Mouse (Mus musculus) ES-Bruce4 (cell line): ENCODE measurements around the gene Myo9b. TPM values are rescaled to one million over a fixed set of nuclear protein-coding genes. Genes with fewer than 3 reads are reported as not detected.
"Not testable (repeated sequence)": the region's sequence is repeated elsewhere in the genome, so short reads cannot be mapped to it uniquely, and the experiment has no call there.

ENCODE experiments used
- H3K27ac ChIP-seq: 2 replicates; pipeline ENCODE4 v1.5.1; 2012; ENCODE audit warnings: low read length, inconsistent platforms; ENCODE audit not compliant: insufficient read depth
- H3K27me3 ChIP-seq: 2 replicates; pipeline ENCODE4 v1.6.1; 2012; ENCODE audit warnings: mild to moderate bottlenecking, low read length, inconsistent platforms; ENCODE audit not compliant: control insufficient read depth, poor library complexity, insufficient read depth, severe bottlenecking
- H3K36me3 ChIP-seq: 2 replicates; pipeline ENCODE4 v1.6.1; 2012; ENCODE audit warnings: inconsistent platforms, mild to moderate bottlenecking, low read length, moderate library complexity; ENCODE audit not compliant: control insufficient read depth, poor library complexity, insufficient read depth, severe bottlenecking
- H3K4me1 ChIP-seq: one replicate; pipeline ENCODE4 v1.8.1; 2011; ENCODE audit warnings: low read length; ENCODE audit not compliant: control insufficient read depth, insufficient read depth
- H3K4me3 ChIP-seq: 2 replicates; pipeline ENCODE4 v1.5.1; 2011; ENCODE audit warnings: low read depth, mild to moderate bottlenecking, low read length
- H3K9ac ChIP-seq: 2 replicates; pipeline ENCODE4 v1.6.1; 2012; ENCODE audit warnings: low read depth, mild to moderate bottlenecking, inconsistent platforms; ENCODE audit not compliant: poor library complexity, severe bottlenecking
- H3K9me3 ChIP-seq: replicated peaks from 2 replicates; pipeline ENCODE4 v1.6.1; 2012; ENCODE audit warnings: mild to moderate bottlenecking, low read length, inconsistent platforms; ENCODE audit not compliant: control insufficient read depth, poor library complexity, insufficient read depth, severe bottlenecking
- CTCF ChIP-seq: IDR thresholded peaks from one replicate; pipeline ENCODE4 v1.8.1; 2011; ENCODE audit warnings: low read depth, low read length
- EP300 ChIP-seq: IDR thresholded peaks from 2 replicates; pipeline ENCODE4 v1.6.1; 2011; ENCODE audit warnings: low read depth, low read length; ENCODE audit not compliant: insufficient read depth
- POLR2A ChIP-seq: IDR thresholded peaks from one replicate; pipeline ENCODE4 v1.8.1; 2011; ENCODE audit warnings: low read length; ENCODE audit not compliant: insufficient read depth
- polyA plus RNA-seq: library from polyadenylated mRNA; stranded (reverse); fragments of >200 nt; gene quantifications from 2 replicates; pipeline ENCODE4 v1.2.4, GENCODE M21; 2011; ENCODE audit warnings: low read depth; ENCODE audit not compliant: missing spikeins, insufficient read depth, insufficient read length

Myo9b gene
- polyA plus RNA-seq, 1 experiment, result 37.3 TPM

DNA sequence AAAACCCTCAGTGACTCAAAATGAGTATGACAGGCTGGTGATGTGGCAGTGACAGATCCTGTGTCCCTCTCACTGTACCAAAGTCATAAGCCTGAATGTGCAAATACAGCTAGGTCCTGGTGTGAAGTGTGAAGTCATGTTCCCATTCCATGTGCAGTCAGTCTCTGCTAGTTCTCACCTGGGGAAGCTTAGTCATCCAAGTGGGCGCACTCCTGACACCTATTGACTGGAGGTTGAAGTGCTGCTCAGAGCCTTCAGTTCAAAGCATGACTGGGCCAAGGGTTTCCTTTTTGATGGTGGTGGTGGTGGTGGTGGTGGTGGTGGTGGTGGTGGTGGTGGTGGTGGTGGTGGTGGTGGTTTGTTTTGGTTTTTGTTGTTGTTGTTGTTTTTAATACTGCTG, 52.3 kb downstream of the Myo9b start:
- H3K4me3 ChIP-seq, result no peak overlapping the region
- no peaks in the 10 kb centered on the region for H3K9me3 ChIP-seq
- TF ChIP-seq CTCF (peak; percentile 57), POLR2A (no peak)
- peaks cover 17% of the 10 kb centered on the region for H3K36me3 ChIP-seq
- no peaks in the 10 kb centered on the region for H3K27me3 ChIP-seq
- H3K27ac ChIP-seq, result no peak overlapping the region
- no peaks in the 10 kb centered on the region for H3K4me1 ChIP-seq
- no peak overlapping the region for H3K9ac ChIP-seq

DNA sequence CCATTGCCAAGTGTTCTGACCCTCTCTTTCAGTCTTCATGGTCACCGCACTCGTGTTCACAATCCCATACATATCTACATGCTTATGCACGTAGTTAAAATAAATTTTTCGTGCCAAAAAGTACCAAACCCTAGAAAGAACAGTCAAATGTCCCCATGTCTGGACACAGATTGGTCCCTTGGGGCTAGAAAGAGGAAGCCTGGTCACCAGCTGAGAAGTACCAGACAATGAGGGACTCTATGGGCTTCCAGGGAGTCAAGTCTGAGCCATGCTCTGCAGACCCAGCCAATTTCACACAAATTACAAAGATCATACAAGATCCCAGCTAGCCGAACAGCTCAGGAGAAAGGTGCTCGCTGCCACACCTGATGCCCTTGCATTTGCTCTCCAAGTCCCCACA, 65.3 kb downstream of the Myo9b start:
- H3K9me3 ChIP-seq, H3K27me3 ChIP-seq, H3K36me3 ChIP-seq, H3K9ac ChIP-seq, H3K4me3 ChIP-seq, H3K27ac ChIP-seq, H3K4me1 ChIP-seq: not testable (repeated sequence)

GRCm38 (mm10) chr8:71340625-71341024, 68.1 kb downstream of the Myo9b start:
- no peaks in the 10 kb centered on the region for H3K27me3 ChIP-seq
- no peak for TF ChIP-seq POLR2A
- TF ChIP-seq EP300, result no peak
- peak; percentile 66 for TF ChIP-seq CTCF
- no peak overlapping the region for H3K27ac ChIP-seq
- H3K9me3 ChIP-seq, result no peaks in the 10 kb centered on the region
- H3K36me3 ChIP-seq, result no peaks in the 10 kb centered on the region; the same call in 1 of the 2 replicates
- H3K9ac ChIP-seq, result no peak overlapping the region
- no peaks in the 10 kb centered on the region for H3K4me1 ChIP-seq
- no peak overlapping the region for H3K4me3 ChIP-seq

DNA sequence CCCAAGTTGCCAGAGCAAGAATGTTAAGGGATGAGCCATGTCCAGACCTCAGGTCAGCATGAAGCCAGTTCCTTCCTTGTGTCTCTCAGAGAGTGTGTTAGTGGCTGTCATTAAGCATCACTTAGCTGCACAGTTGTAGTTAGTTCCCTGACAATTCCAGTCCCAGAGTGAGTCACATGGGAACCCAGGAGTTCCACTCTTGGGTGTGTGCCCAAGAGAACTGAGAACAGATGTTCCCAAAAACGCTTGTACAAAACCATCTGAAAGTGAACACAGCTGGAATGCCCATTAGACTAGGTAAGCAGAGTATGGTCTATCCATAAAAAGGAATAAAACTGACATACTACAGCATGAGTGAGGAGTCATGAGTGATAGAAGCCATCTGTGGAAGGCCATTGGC, 74.1 kb downstream of the Myo9b start:
- Histone ChIP-seq H3K9me3 (no peaks in the 10 kb centered on the region), H3K27ac (no peak overlapping the region), H3K9ac (no peak overlapping the region), H3K4me1 (no peaks in the 10 kb centered on the region), H3K36me3 (peaks cover 6% of the 10 kb centered on the region), H3K4me3 (no peak overlapping the region), H3K27me3 (no peaks in the 10 kb centered on the region)
- no peak for TF ChIP-seq POLR2A
- no peak for TF ChIP-seq CTCF
- no peak for TF ChIP-seq EP300

DNA sequence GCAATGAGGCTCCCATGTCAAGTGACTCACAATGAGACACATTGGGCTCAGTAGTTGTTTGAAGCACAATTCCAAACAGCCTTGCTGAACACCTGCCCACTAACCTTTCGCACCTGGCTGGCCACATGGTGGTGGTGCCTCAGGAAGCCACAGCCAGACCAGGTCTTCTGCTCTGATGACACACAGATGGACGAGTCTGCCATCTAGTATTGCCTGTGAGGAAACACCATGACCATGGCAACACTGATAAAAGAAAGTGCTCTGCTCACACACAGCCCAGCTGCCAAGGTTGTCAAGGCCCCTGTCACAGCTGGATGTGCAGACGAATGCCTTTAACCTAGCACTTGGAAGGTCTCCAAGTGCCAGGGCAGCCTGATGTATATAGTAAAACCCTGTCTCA, 78.6 kb downstream of the Myo9b start:
- Histone ChIP-seq H3K4me3 (no peak overlapping the region), H3K27me3 (no peaks in the 10 kb centered on the region), H3K27ac (no peak overlapping the region), H3K9me3 (no peaks in the 10 kb centered on the region), H3K36me3 (peaks cover 8% of the 10 kb centered on the region), H3K4me1 (no peaks in the 10 kb centered on the region), H3K9ac (no peak overlapping the region)
- TF ChIP-seq CTCF, result no peak
- no peak for TF ChIP-seq POLR2A
- no peak for TF ChIP-seq EP300

DNA sequence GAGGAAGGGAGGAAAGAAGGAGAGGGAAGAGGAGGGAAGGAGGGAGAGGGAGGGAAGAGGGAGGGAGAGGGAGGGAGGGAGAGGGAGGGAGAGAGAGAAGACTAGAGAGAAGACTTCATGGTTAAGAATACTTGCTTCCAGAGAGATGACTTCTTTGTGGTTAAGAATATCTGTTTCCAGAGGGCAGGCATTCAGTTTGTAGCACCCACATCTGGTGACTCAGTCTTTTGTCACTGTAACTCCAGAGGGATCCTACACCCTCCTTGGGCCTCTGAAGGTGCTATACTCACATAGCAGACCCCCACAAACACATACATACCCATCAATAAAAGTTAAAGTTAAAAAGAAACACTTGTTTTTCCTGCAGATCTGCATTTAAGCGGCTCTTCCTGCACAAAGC, 79.0 kb downstream of the Myo9b start:
- Histone ChIP-seq H3K4me1 (no peaks in the 10 kb centered on the region), H3K4me3 (no peak overlapping the region), H3K27me3 (no peaks in the 10 kb centered on the region), H3K36me3 (peaks cover 4% of the 10 kb centered on the region), H3K9ac (no peak overlapping the region), H3K27ac (no peak overlapping the region), H3K9me3 (no peaks in the 10 kb centered on the region)
- TF ChIP-seq CTCF, result no peak
- TF ChIP-seq EP300, result no peak
- no peak for TF ChIP-seq POLR2A

DNA sequence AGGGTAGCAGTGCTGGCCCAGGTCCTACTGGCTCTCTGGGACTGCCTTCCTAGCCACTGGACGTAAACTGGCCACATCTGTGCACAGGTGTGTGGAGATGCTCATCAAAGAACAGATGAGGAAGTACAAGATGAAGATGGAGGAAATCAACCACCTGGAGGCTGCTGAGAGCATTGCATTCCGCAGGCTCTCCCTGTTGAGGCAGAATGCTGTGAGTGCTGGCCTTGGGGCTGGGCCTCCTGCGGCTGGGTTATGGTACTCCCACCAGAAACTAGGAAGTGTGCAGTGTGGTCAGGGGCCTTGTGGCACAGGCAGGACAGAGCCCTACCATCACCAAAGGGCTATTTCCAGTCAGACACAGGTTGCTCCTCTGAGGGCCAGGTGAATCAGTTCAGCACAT, 85.5 kb downstream of the Myo9b start:
- Histone ChIP-seq H3K27me3 (no peaks in the 10 kb centered on the region), H3K4me3 (no peak overlapping the region), H3K36me3 (peaks cover 7% of the 10 kb centered on the region; the same call in 1 of the 2 replicates), H3K9ac (no peak overlapping the region), H3K9me3 (no peaks in the 10 kb centered on the region), H3K27ac (no peak overlapping the region), H3K4me1 (no peaks in the 10 kb centered on the region)
- no peak for TF ChIP-seq POLR2A
- TF ChIP-seq CTCF, result no peak
- no peak for TF ChIP-seq EP300
